Mouse (Mus musculus) kidney, embryonic 15.5 days (tissue): ENCODE results near the gene S100a1. TPM values are rescaled to one million over a fixed set of nuclear protein-coding genes. Genes with fewer than 3 reads are reported as not detected.

Experiments
- ATAC-seq: fragments of 200-750 bp; cut with Nextera tagmentation; replicated peaks from 2 replicates; pipeline ENCODE4 v1.8.0; 2017; ENCODE audit warnings: moderate TSS enrichment; ENCODE audit not compliant: low FRiP score
- H3K27ac ChIP-seq: fragments of 300-500 bp; sonication (generic); 2 replicates; pipeline ENCODE4 v1.5.1; 2015; ENCODE audit warnings: mild to moderate bottlenecking, inconsistent platforms
- H3K27me3 ChIP-seq: fragments of 300-500 bp; sonication (generic); 2 replicates; pipeline ENCODE4 v1.6.1; 2015; ENCODE audit warnings: inconsistent platforms
- H3K36me3 ChIP-seq: fragments of 300-500 bp; sonication (generic); 2 replicates; pipeline ENCODE4 v1.6.1; 2015; ENCODE audit warnings: inconsistent platforms
- H3K4me1 ChIP-seq: fragments of 300-500 bp; sonication (generic); 2 replicates; pipeline ENCODE4 v1.6.1; 2015; ENCODE audit warnings: inconsistent platforms
- H3K4me2 ChIP-seq: fragments of 300-500 bp; sonication (generic); 2 replicates; pipeline ENCODE4 v1.6.1; 2015; ENCODE audit warnings: moderate library complexity, mild to moderate bottlenecking, inconsistent platforms
- H3K4me3 ChIP-seq: fragments of 300-500 bp; sonication (generic); replicated peaks from 2 replicates; pipeline ENCODE4 v1.5.1; 2015; ENCODE audit warnings: mild to moderate bottlenecking, inconsistent platforms
- H3K9ac ChIP-seq: fragments of 300-500 bp; sonication (generic); 2 replicates; pipeline ENCODE4 v1.6.1; 2015; ENCODE audit warnings: mild to moderate bottlenecking, inconsistent platforms
- H3K9me3 ChIP-seq: fragments of 300-500 bp; sonication (generic); replicated peaks from 2 replicates; pipeline ENCODE4 v1.6.1; 2016; ENCODE audit warnings: inconsistent platforms
- WGBS: fragments of 180-500 bp; shearing (Covaris S2); methylation state at CpG from one replicate; pipeline ENCODE4 v1.1.7; 2015; ENCODE audit warnings: mixed read lengths; 5-methylcytosine and 5-hydroxymethylcytosine counted together
- polyA plus RNA-seq: library from polyadenylated mRNA; unstranded; fragments of >200 nt; fragmentation: Nextera tagmentation; extraction: Ambion mirVana; gene quantifications from 2 replicates; pipeline ENCODE4 v1.2.1, GENCODE M21; 2015

S100a1 gene
- polyA plus RNA-seq, 1 experiment from 2014 or later = 79.4 TPM

- Histone ChIP-seq H3K9me3 (no peaks in the 10 kb centered on the region), H3K27ac (no peak overlapping the region), H3K4me1 (peaks cover 13% of the 10 kb centered on the region), H3K4me2 (no peak overlapping the region), H3K9ac (no peak overlapping the region), H3K27me3 (no peaks in the 10 kb centered on the region), H3K4me3 (no peak overlapping the region), H3K36me3 (peaks cover 74% of the 10 kb centered on the region)
- 49% methylated on average over 5 of the region's 5 CpGs for WGBS
- no peak for ATAC-seq
Observed at GRCm38 (mm10) chr3:90486998-90487397, 27.2 kb downstream of the S100a1 start.

DNA sequence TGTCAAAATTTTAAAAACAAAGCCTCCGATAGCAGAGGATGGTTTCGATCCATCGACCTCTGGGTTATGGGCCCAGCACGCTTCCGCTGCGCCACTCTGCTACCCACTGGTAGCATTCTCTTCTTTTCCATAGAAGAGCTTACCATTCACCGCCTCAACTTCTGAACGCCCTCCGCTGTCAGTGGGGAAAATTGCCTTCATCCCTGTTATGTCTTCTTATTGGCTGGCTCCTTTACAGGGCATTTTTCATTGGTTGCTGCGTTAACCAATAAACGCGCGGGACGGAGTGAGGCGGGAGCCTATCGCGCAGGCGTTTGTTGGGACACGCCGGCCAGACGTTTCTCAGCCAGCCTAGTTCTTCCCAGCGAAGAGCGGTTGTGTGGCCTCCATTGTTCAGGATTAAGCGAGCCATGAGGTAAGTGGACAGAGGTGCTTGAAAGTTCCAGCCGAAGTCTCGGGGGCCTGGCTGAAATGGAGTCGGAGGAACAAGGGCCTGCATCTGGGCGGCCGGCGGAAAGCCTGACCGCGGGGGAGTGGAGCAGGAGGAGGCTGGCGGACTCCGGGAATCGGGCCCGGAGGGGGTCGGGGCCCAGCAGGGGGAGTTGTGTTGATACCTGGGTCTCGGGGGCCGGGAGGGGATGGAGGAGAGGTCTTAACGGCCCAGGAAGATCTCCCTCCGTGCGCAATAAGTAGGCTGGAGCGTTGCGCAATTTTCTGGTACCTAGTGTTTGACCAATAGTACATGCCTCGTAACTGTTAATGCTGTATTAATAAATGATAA is 38.2 kb downstream of the S100a1 start, which contains the start of gene Ilf2:
Ilf2 (plus strand) TSS at position 296 of the 781 bp plus-strand sequence.
- peak; percentile 99 for ATAC-seq
- H3K4me1 ChIP-seq = peaks cover 8% of the 10 kb centered on the region
- under 1% methylated on average over 45 of the region's 45 CpGs for WGBS
- H3K27ac ChIP-seq = peak within 1 kb of the TSS; percentile 94
- H3K4me3 ChIP-seq = peak within 1 kb of the TSS; percentile 80
- peak within 1 kb of the TSS; percentile 66 for H3K4me2 ChIP-seq
- H3K36me3 ChIP-seq = peaks cover 37% of the 10 kb centered on the region
- H3K9me3 ChIP-seq = no peaks in the 10 kb centered on the region
- no peaks in the 10 kb centered on the region for H3K27me3 ChIP-seq
- H3K9ac ChIP-seq = peak within 1 kb of the TSS; percentile 84

- Histone ChIP-seq H3K4me3 (peak overlapping the region; percentile 41), H3K4me2 (peak overlapping the region; percentile 52), H3K27ac (no peak overlapping the region), H3K4me1 (peaks cover 8% of the 10 kb centered on the region), H3K36me3 (peaks cover 30% of the 10 kb centered on the region), H3K27me3 (no peaks in the 10 kb centered on the region), H3K9ac (no peak overlapping the region), H3K9me3 (no peaks in the 10 kb centered on the region)
- WGBS = 39% methylated on average over 16 of the region's 16 CpGs
- peak; percentile 3; the same call in 1 of the 2 replicates for ATAC-seq
Observed at GRCm38 (mm10) chr3:90475151-90475830, 38.9 kb downstream of the S100a1 start.

- Histone ChIP-seq H3K9me3 (no peaks in the 10 kb centered on the region), H3K4me2 (no peak overlapping the region), H3K4me1 (peaks cover 6% of the 10 kb centered on the region), H3K9ac (no peak overlapping the region), H3K36me3 (peaks cover under 1% of the 10 kb centered on the region; the same call in 1 of the 2 replicates), H3K27me3 (no peaks in the 10 kb centered on the region), H3K27ac (no peak overlapping the region), H3K4me3 (no peak overlapping the region)
- 27% methylated on average over 3 of the region's 3 CpGs for WGBS
- ATAC-seq = no peak
Observed at GRCm38 (mm10) chr3:90472213-90472612, 42.0 kb downstream of the S100a1 start.

GRCm38 (mm10) chr3:90467618-90468300 is 46.4 kb downstream of the S100a1 start:
- Histone ChIP-seq H3K4me3 (no peak overlapping the region), H3K36me3 (no peaks in the 10 kb centered on the region), H3K9me3 (no peaks in the 10 kb centered on the region), H3K9ac (no peak overlapping the region), H3K4me1 (peaks cover 21% of the 10 kb centered on the region), H3K27me3 (peaks cover 33% of the 10 kb centered on the region), H3K4me2 (no peak overlapping the region), H3K27ac (no peak overlapping the region)
- WGBS = 92% methylated on average over 10 of the region's 10 CpGs
- ATAC-seq = no peak

GRCm38 (mm10) chr3:90466311-90466766 is 47.9 kb downstream of the S100a1 start:
- Histone ChIP-seq H3K9me3 (no peaks in the 10 kb centered on the region), H3K4me3 (peak overlapping the region; percentile 55), H3K4me2 (peak overlapping the region; percentile 96), H3K36me3 (no peaks in the 10 kb centered on the region), H3K27ac (peak overlapping the region; percentile 67), H3K4me1 (peaks cover 21% of the 10 kb centered on the region), H3K27me3 (peaks cover 38% of the 10 kb centered on the region), H3K9ac (peak overlapping the region; percentile 47)
- ATAC-seq = peak; percentile 40
- WGBS = under 1% methylated on average over 15 of the region's 15 CpGs

DNA sequence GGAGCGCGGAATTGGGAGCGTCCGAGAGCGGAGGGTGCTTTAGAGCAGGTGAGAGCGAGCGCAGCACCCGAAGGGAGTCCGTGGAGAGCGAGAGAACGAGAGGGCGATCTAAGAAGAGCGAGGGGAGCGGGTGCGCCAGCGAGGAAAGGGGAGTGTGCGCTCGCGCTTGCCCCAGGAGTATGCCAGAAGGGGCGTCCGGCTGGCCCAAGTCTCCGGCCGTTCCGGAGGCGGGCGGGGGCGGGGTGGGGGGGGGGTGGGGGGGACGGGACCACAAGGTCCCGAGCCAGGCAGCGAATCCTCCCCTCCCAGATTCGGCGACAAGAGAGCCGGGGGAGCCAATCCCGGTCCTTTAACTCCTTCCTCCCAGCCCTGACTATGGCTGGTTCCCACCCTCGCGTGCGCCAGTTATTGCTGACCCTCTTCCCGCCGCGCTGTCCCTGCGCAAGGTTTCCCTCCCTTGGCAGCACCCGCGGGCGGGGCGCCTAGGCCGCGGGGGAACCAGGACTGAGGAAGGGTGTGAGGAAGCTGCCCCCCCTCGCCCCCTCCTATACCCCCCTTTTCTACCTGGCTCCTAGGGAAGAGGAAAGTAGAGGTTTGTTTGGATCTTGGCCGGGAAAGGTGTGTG is 48.4 kb downstream of the S100a1 start, which contains the start of gene Npr1:
Npr1 (minus strand) TSS at position 181 of the 625 bp plus-strand sequence.
- peak; percentile 50 for ATAC-seq
- peak within 1 kb of the TSS; percentile 96 for H3K4me2 ChIP-seq
- H3K27me3 ChIP-seq = peaks cover 38% of the 10 kb centered on the region
- peak within 1 kb of the TSS; percentile 67 for H3K27ac ChIP-seq
- peak within 1 kb of the TSS; percentile 47 for H3K9ac ChIP-seq
- H3K36me3 ChIP-seq = no peaks in the 10 kb centered on the region
- H3K4me1 ChIP-seq = peaks cover 21% of the 10 kb centered on the region
- no peaks in the 10 kb centered on the region for H3K9me3 ChIP-seq
- WGBS = under 1% methylated on average over 46 of the region's 49 CpGs
- H3K4me3 ChIP-seq = peak within 1 kb of the TSS; percentile 55

DNA sequence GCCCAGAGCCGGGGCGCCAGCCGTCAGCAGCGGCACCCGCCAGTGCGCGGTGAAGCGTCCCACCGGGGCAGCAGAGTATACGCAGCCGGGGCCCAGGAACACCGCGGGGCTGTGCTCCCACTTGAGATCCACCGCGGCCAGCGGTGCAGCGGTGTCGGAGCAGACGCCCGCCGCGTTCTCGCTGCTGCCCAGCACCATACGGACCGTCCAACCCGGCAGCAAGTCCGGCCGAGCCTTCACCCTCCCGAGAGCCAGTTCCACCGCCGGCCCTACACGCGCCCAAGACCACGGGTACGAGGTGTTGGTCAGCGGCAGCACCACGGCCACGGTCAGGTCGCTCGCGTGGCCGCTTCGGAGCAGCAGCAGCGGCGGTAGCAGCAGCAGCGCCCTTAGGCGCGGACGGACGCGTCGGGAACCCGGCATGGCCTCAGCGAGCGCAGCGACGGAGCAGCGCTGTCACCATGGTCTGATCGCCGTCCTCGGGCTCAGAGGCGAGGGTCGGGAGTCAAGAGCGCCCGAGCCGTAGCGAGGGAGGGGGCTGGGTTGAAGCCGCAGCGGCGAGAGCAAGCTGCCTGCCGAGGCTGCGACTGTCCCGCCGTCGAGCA is 49.0 kb downstream of the S100a1 start:
- Histone ChIP-seq H3K36me3 (no peaks in the 10 kb centered on the region), H3K27me3 (peaks cover 38% of the 10 kb centered on the region), H3K27ac (peak overlapping the region; percentile 49), H3K9me3 (no peaks in the 10 kb centered on the region), H3K4me3 (peak overlapping the region; percentile 55), H3K4me1 (peaks cover 21% of the 10 kb centered on the region), H3K4me2 (peak overlapping the region; percentile 96), H3K9ac (peak overlapping the region; percentile 47)
- ATAC-seq = peak; percentile 22
- WGBS = under 1% methylated on average over 75 of the region's 75 CpGs

- Histone ChIP-seq H3K9me3 (no peaks in the 10 kb centered on the region), H3K9ac (peak overlapping the region; percentile 47), H3K4me1 (peaks cover 21% of the 10 kb centered on the region), H3K36me3 (no peaks in the 10 kb centered on the region), H3K27me3 (peaks cover 38% of the 10 kb centered on the region), H3K4me3 (peak overlapping the region; percentile 55), H3K27ac (peak overlapping the region; percentile 38; the same call in 1 of the 2 replicates), H3K4me2 (peak overlapping the region; percentile 96)
- WGBS = 11% methylated on average over 37 of the region's 37 CpGs
- ATAC-seq = peak; percentile 35
Observed at GRCm38 (mm10) chr3:90464552-90465080, 49.6 kb downstream of the S100a1 start.

- Histone ChIP-seq H3K4me2 (peak overlapping the region; percentile 96), H3K4me1 (peaks cover 21% of the 10 kb centered on the region), H3K9ac (no peak overlapping the region; the same call in 1 of the 2 replicates), H3K27ac (no peak overlapping the region), H3K4me3 (peak overlapping the region; percentile 55; the same call in 1 of the 2 replicates), H3K36me3 (no peaks in the 10 kb centered on the region), H3K9me3 (no peaks in the 10 kb centered on the region), H3K27me3 (peaks cover 38% of the 10 kb centered on the region)
- ATAC-seq = no peak
- 35% methylated on average over 7 of the region's 7 CpGs for WGBS
Observed at GRCm38 (mm10) chr3:90462579-90462978, 51.6 kb downstream of the S100a1 start.

DNA sequence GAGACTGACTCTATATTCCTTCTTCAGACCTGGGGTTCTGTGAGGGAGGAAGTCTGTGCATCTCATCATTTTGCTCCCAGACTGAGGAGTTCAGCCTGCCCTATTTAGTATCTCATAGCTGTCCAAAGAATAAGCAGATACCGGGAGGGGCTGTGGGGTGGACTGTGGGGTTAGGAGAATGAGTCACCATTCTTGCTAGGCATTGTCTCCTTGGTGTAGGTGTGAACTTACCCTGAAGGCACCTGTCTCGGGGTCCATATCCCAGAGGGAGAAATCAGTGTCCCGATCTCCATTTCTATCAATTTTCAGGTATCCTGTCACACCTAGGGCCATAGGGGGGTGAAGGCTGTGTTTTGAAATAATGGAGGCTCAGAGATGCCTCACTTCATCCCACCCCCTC is 52.3 kb downstream of the S100a1 start:
- Histone ChIP-seq H3K4me3 (no peak overlapping the region), H3K36me3 (no peaks in the 10 kb centered on the region), H3K9me3 (no peaks in the 10 kb centered on the region), H3K27me3 (peaks cover 38% of the 10 kb centered on the region), H3K4me2 (no peak overlapping the region), H3K4me1 (peaks cover 21% of the 10 kb centered on the region), H3K27ac (no peak overlapping the region), H3K9ac (no peak overlapping the region)
- ATAC-seq = no peak
- 80% methylated on average over 3 of the region's 3 CpGs for WGBS
